Mouse (Mus musculus): ENCODE measurements around the gene Acbd4. TPM values are rescaled to one million over a fixed set of nuclear protein-coding genes. Genes with fewer than 3 reads are reported as not detected.

Gene Acbd4
- polyA plus RNA-seq, 1 experiment, result 17.9 TPM

GRCm38 (mm10) chr11:103098531-103099190 is 2.8 kb upstream of the Acbd4 start:
- Histone ChIP-seq H3K36me3 (ENCODE audit: control insufficient read depth, insufficient read depth, low read length) (no peaks in the 10 kb centered on the region), H3K4me3 (ENCODE audit: extremely low read depth, insufficient read depth, insufficient read length) (no peak overlapping the region), H3K27me3 (ENCODE audit: control insufficient read depth, insufficient read depth, low read length) (peaks cover 6% of the 10 kb centered on the region), H3K27ac (ENCODE audit: insufficient read depth, low read length) (no peak overlapping the region), H3K4me1 (ENCODE audit: control insufficient read depth, insufficient read depth, insufficient read length) (peaks cover 22% of the 10 kb centered on the region)
- TF ChIP-seq POLR2A (IDR thresholded peaks at IDR 0.05; ENCODE audit: low read depth, low read length) (no peak), CTCF (IDR thresholded peaks at IDR 0.05; ENCODE audit: extremely low read depth, insufficient read depth, insufficient read length, insufficient replicate concordance) (no peak)
- no peak for DNase-seq (ENCODE audit: low read depth in 1 of 2, low spot score in 2 of 2)
- WGBS, result 86% methylated on average over 11 of the region's 11 CpGs

GRCm38 (mm10) chr11:103099352-103099940 is 2.0 kb upstream of the Acbd4 start:
- no peak overlapping the region for H3K27ac ChIP-seq (ENCODE audit: insufficient read depth, low read length)
- WGBS, result 90% methylated on average over 12 of the region's 12 CpGs
- no peak for DNase-seq (ENCODE audit: low read depth in 1 of 2, low spot score in 2 of 2)
- TF ChIP-seq CTCF (IDR thresholded peaks at IDR 0.05; ENCODE audit: extremely low read depth, insufficient read depth, insufficient read length, insufficient replicate concordance) (no peak), POLR2A (IDR thresholded peaks at IDR 0.05; ENCODE audit: low read depth, low read length) (no peak)
- no peak overlapping the region for H3K4me3 ChIP-seq (ENCODE audit: extremely low read depth, insufficient read depth, insufficient read length)
- H3K4me1 ChIP-seq (ENCODE audit: control insufficient read depth, insufficient read depth, insufficient read length), result peaks cover 22% of the 10 kb centered on the region
- H3K27me3 ChIP-seq (ENCODE audit: control insufficient read depth, insufficient read depth, low read length), result peaks cover 6% of the 10 kb centered on the region
- no peaks in the 10 kb centered on the region for H3K36me3 ChIP-seq (ENCODE audit: control insufficient read depth, insufficient read depth, low read length)

- Histone ChIP-seq H3K36me3 (ENCODE audit: control insufficient read depth, insufficient read depth, low read length) (peaks cover 2% of the 10 kb centered on the region), H3K27ac (ENCODE audit: insufficient read depth, low read length) (no peak overlapping the region), H3K27me3 (ENCODE audit: control insufficient read depth, insufficient read depth, low read length) (peaks cover 6% of the 10 kb centered on the region), H3K4me1 (ENCODE audit: control insufficient read depth, insufficient read depth, insufficient read length) (peaks cover 22% of the 10 kb centered on the region), H3K4me3 (ENCODE audit: extremely low read depth, insufficient read depth, insufficient read length) (no peak overlapping the region)
- TF ChIP-seq CTCF (IDR thresholded peaks at IDR 0.05; ENCODE audit: extremely low read depth, insufficient read depth, insufficient read length, insufficient replicate concordance) (no peak), POLR2A (IDR thresholded peaks at IDR 0.05; ENCODE audit: low read depth, low read length) (no peak)
- WGBS, result 37% methylated on average over 8 of the region's 8 CpGs
- DNase-seq (ENCODE audit: low read depth in 1 of 2, low spot score in 2 of 2), result no peak
These were observed 1.1 kb upstream of the Acbd4 start for GRCm38 (mm10) chr11:103100361-103100760.

- Histone ChIP-seq H3K27ac (ENCODE audit: insufficient read depth, low read length) (no peak overlapping the region), H3K27me3 (ENCODE audit: control insufficient read depth, insufficient read depth, low read length) (peaks cover 6% of the 10 kb centered on the region), H3K4me1 (ENCODE audit: control insufficient read depth, insufficient read depth, insufficient read length) (peaks cover 22% of the 10 kb centered on the region), H3K36me3 (ENCODE audit: control insufficient read depth, insufficient read depth, low read length) (peaks cover 8% of the 10 kb centered on the region), H3K4me3 (ENCODE audit: extremely low read depth, insufficient read depth, insufficient read length) (peak overlapping the region; percentile 57)
- no peak for TF ChIP-seq CTCF (IDR thresholded peaks at IDR 0.05; ENCODE audit: extremely low read depth, insufficient read depth, insufficient read length, insufficient replicate concordance)
- no peak for TF ChIP-seq POLR2A (IDR thresholded peaks at IDR 0.05; ENCODE audit: low read depth, low read length)
- 3% methylated on average over 30 of the region's 30 CpGs for WGBS
- no peak for DNase-seq (ENCODE audit: low read depth in 1 of 2, low spot score in 2 of 2)
These were observed 502 bp downstream of the Acbd4 start for GRCm38 (mm10) chr11:103101866-103102501.

DNA sequence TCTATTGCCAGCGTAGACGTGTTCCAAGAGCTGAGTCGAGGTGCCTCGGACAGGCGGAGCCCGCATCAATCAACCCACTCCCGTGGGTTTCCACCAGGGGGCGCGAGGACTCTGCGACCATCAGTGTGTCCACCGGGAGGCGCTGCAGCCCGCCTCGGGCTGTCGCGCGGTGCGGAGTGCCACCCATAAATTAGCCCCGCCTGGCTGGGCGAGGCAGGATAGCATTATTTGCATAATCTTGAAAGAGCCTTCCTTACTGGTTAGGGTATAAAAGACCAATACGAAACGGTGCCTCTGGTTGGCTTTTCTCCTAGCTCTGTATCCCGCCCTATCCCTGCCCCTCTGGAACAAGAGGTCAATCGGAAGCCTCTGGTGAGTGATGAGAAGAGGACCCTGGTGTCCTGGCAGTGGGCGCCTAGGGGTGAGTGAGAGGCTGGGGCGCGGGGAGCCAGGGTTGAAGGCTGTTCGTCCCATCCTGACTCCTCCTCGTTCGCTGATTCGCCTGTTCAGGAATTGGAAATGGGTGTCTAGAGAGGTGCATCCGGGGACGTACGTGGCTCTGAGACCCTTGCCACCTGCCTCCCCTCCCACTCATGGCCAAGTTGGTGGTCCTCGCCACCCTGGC is 1.4 kb downstream of the Acbd4 start:
- Histone ChIP-seq H3K36me3 (ENCODE audit: control insufficient read depth, insufficient read depth, low read length) (peaks cover 8% of the 10 kb centered on the region), H3K27me3 (ENCODE audit: control insufficient read depth, insufficient read depth, low read length) (peaks cover 6% of the 10 kb centered on the region), H3K27ac (ENCODE audit: insufficient read depth, low read length) (peak overlapping the region; percentile 59), H3K4me1 (ENCODE audit: control insufficient read depth, insufficient read depth, insufficient read length) (peaks cover 22% of the 10 kb centered on the region), H3K4me3 (ENCODE audit: extremely low read depth, insufficient read depth, insufficient read length) (peak overlapping the region; percentile 81)
- DNase-seq (ENCODE audit: low read depth in 1 of 2, low spot score in 2 of 2), result peak; percentile 91 to 92
- TF ChIP-seq POLR2A (IDR thresholded peaks at IDR 0.05; ENCODE audit: low read depth, low read length) (peak; percentile 59), CTCF (IDR thresholded peaks at IDR 0.05; ENCODE audit: extremely low read depth, insufficient read depth, insufficient read length, insufficient replicate concordance) (peak; percentile 100)
- WGBS, result 2% methylated on average over 35 of the region's 35 CpGs

GRCm38 (mm10) chr11:103103621-103104020 is 2.1 kb downstream of the Acbd4 start:
- Histone ChIP-seq H3K4me1 (ENCODE audit: control insufficient read depth, insufficient read depth, insufficient read length) (peaks cover 22% of the 10 kb centered on the region), H3K36me3 (ENCODE audit: control insufficient read depth, insufficient read depth, low read length) (peaks cover 8% of the 10 kb centered on the region), H3K27me3 (ENCODE audit: control insufficient read depth, insufficient read depth, low read length) (peaks cover 6% of the 10 kb centered on the region), H3K4me3 (ENCODE audit: extremely low read depth, insufficient read depth, insufficient read length) (peak overlapping the region; percentile 81), H3K27ac (ENCODE audit: insufficient read depth, low read length) (no peak overlapping the region)
- TF ChIP-seq POLR2A (IDR thresholded peaks at IDR 0.05; ENCODE audit: low read depth, low read length) (no peak), CTCF (IDR thresholded peaks at IDR 0.05; ENCODE audit: extremely low read depth, insufficient read depth, insufficient read length, insufficient replicate concordance) (no peak)
- 49% methylated on average over 8 of the region's 8 CpGs for WGBS
- no peak for DNase-seq (ENCODE audit: low read depth in 1 of 2, low spot score in 2 of 2)

Data from spleen, adult 2 months (tissue).